In the genomic region with DNA sequence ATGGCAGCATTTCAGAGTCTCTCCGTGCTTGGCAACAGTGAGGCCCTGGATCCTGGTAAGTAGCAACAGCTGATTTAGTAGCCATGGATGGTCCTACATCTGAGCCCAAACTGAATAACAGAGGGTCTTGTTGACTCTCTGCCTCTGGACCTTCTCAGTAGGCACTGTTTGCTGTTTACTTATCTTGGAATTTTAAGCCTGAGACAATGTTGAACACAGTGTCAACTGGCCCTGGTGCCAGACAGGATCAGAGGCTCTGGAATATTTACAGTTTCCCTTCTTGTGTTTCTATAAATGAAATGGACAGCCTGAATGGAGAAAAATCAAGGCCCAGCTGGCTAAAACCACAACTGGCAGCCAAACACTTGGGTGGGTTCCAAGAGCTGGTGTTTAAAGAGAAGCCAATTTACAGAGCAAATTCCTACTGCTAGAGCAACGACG, we compare ENCODE assay signal across 10 mouse cellular contexts. TPM values are rescaled to one million over a fixed set of nuclear protein-coding genes. Genes with fewer than 3 reads are reported as not detected.
DNase-seq lines count a peak whose midpoint lies in the region; ATAC-seq and TF ChIP-seq lines count a peak whose summit lies in the region.
"Had no signal": no experiment of that assay in that cellular context is flagged by ENCODE, and none has a peak within 500 bp of the region (broad histone marks: within the 10 kb centered on the region; RNA-seq: fewer than 3 reads in every experiment).

No protein-coding gene starts in this region.

- no peak for TF ChIP-seq POLR2A in myocyte (IDR thresholded peaks at IDR 0.05; ENCODE audit: insufficient read length, low read depth)

- H3ac ChIP-seq in myocyte (ENCODE audit: control insufficient read depth, insufficient read length), result no peak overlapping the region

- H3K27ac ChIP-seq in forebrain, postnatal 0 days (ENCODE audit: low read depth, low read length), result no peak overlapping the region

- no peak overlapping the region for H3K9ac ChIP-seq in forebrain, postnatal 0 days

- peak overlapping the region; percentile 30 for H3K4me2 ChIP-seq in forebrain, postnatal 0 days (ENCODE audit: low read depth)
- peak overlapping the region; percentile 52 for H3K4me2 ChIP-seq in myocyte (ENCODE audit: low read depth)

- DNase-seq in adrenal gland, postnatal 10 days, result peak; percentile 70
- DNase-seq in adrenal gland, adult 18-20 months (ENCODE audit: low spot score in 2 of 2), result no peak
- peak; percentile 8 for DNase-seq in kidney, adult 18-20 months
- DNase-seq in kidney, postnatal 25 days, result no peak
- DNase-seq in forebrain, postnatal 0 days, result peak; percentile 63
- no peak for DNase-seq in thymus, postnatal 4 days
- no peak for DNase-seq in gastrocnemius, postnatal 25 days
- DNase-seq: lung, adult 18-20 months; thymus, postnatal 25 days had no signal

- no peaks in the 10 kb centered on the region for H3K79me2 ChIP-seq in myocyte (ENCODE audit: control insufficient read depth, insufficient read depth)

- H3K9me3 ChIP-seq in forebrain, postnatal 0 days (ENCODE audit: low read length), result no peaks in the 10 kb centered on the region

- no peak overlapping the region for H3K4me3 ChIP-seq in forebrain, postnatal 0 days (ENCODE audit: low read depth, low read length)
- no peak overlapping the region for H3K4me3 ChIP-seq in myocyte

- no peaks in the 10 kb centered on the region for H3K27me3 ChIP-seq in forebrain, postnatal 0 days (ENCODE audit: insufficient read depth, low read length)
- no peaks in the 10 kb centered on the region for H3K27me3 ChIP-seq in myocyte (ENCODE audit: control insufficient read depth, insufficient read depth, insufficient read length)

- TF ChIP-seq CTCF in forebrain, postnatal 0 days (IDR thresholded peaks at IDR 0.05; ENCODE audit: low read depth), result no peak

- no peaks in the 10 kb centered on the region for H3K36me3 ChIP-seq in forebrain, postnatal 0 days (ENCODE audit: insufficient read depth)
- H3K36me3 ChIP-seq in myocyte (ENCODE audit: control insufficient read depth, insufficient read depth), result no peaks in the 10 kb centered on the region

- peaks cover 4% of the 10 kb centered on the region; the same call in 1 of the 2 replicates for H3K4me1 ChIP-seq in forebrain, postnatal 0 days (ENCODE audit: insufficient read depth)

- WGBS in forebrain, postnatal 0 days, result 20% methylated on average over 3 of the region's 3 CpGs

- no peak for ATAC-seq in forebrain, postnatal 0 days

TF ChIP-seq in myocyte, 11 proteins besides CTCF, POLR2A, EP300 and RAD21:
- no peak for TF ChIP-seq MYOD1 (IDR thresholded peaks at IDR 0.05; ENCODE audit: control insufficient read depth in 1 of 3, insufficient read length in 2 of 3, low read depth in 2 of 3)
- TF ChIP-seq TCF3 (IDR thresholded peaks at IDR 0.05; ENCODE audit: insufficient read length, low read depth), result no peak
- no peak for TF ChIP-seq USF1 (IDR thresholded peaks at IDR 0.05; ENCODE audit: low read depth)
- TF ChIP-seq REST (IDR thresholded peaks at IDR 0.05; ENCODE audit: insufficient read depth, insufficient read length), result no peak
- no peak for TF ChIP-seq MAX (IDR thresholded peaks at IDR 0.05; ENCODE audit: low read depth)
- TF ChIP-seq E2F4 (IDR thresholded peaks at IDR 0.05; ENCODE audit: insufficient read depth), result no peak
- TF ChIP-seq CEBPB (IDR thresholded peaks at IDR 0.05; ENCODE audit: insufficient read depth, poor library complexity, severe bottlenecking), result no peak
- no peak for TF ChIP-seq MYOG (IDR thresholded peaks at IDR 0.05; ENCODE audit: control insufficient read depth in 1 of 3, insufficient read depth in 1 of 3, insufficient read length in 2 of 3, low read depth in 2 of 3)
- TF ChIP-seq TCF12 (IDR thresholded peaks at IDR 0.05; ENCODE audit: insufficient read depth, poor library complexity, severe bottlenecking), result no peak
- no peak for TF ChIP-seq SRF (IDR thresholded peaks at IDR 0.05; ENCODE audit: control insufficient read depth, insufficient read length, low read depth)
- TF ChIP-seq POLR2AphosphoS2 (IDR thresholded peaks at IDR 0.05; ENCODE audit: insufficient read length, low read depth), result no peak

RNA-seq across cellular contexts. Expression of a gene that starts 3.7 kb away (rescaled TPM):
- under 1 TPM; 0.30 to 0.91 TPM for total RNA-seq in adrenal gland, postnatal 10 days (2021)
- total RNA-seq in adrenal gland, adult 18-20 months (2021), result under 1 TPM in 1 of 2 experiments, not detected in 1; 0.10 TPM
- total RNA-seq in forebrain, postnatal 0 days (2014; rRNA removed), result 7.8 TPM in 2 replicates
- polyA plus RNA-seq in forebrain, postnatal 0 days (2015; fragmentation: Nextera tagmentation; extraction: Ambion mirVana), result 4.4 and 5.8 TPM in 2 replicates
- polyA plus RNA-seq in myocyte (2012; fragmentation: generic; extraction: Trizol), result 0.08 TPM
- total RNA-seq in gastrocnemius, postnatal 25 days (2021), result not detected

Comparison
In these comparisons a context has a peak if more than half of its experiments do, and no peak if none do; other contexts are left out.
1. DNase-seq: peak in adrenal gland, postnatal 10 days (single experiment), kidney, adult 18-20 months (single experiment) and forebrain, postnatal 0 days (single experiment); none in adrenal gland, adult 18-20 months (0 of 2), kidney, postnatal 25 days (0 of 2), thymus, postnatal 4 days (single experiment) and gastrocnemius, postnatal 25 days (single experiment).